Mouse (Mus musculus): ENCODE data around the gene Eefsec. TPM values are rescaled to one million over a fixed set of nuclear protein-coding genes. Genes with fewer than 3 reads are reported as not detected.

Eefsec gene
- polyA plus RNA-seq, 1 experiment from 2014 or later, result 26.3 TPM

- H3K4me1 ChIP-seq (ENCODE audit: control insufficient read depth, insufficient read depth, low read length), result no peaks in the 10 kb centered on the region
- H3K4me3 ChIP-seq (ENCODE audit: low read depth, low read length), result no peak overlapping the region
- H3K27ac ChIP-seq (ENCODE audit: low read length), result no peak overlapping the region
- 88% methylated on average over 1 of the region's 1 CpGs for WGBS
- H3K9ac ChIP-seq (ENCODE audit: low read depth, low read length), result no peak overlapping the region
- no peaks in the 10 kb centered on the region for H3K36me3 ChIP-seq (ENCODE audit: control insufficient read depth, insufficient read depth, low read length)
- no peak for ATAC-seq
- no peaks in the 10 kb centered on the region for H3K27me3 ChIP-seq (ENCODE audit: control insufficient read depth, insufficient read depth, low read depth, low read length)
- no peak overlapping the region for H3K4me2 ChIP-seq (ENCODE audit: low read length)
- no peaks in the 10 kb centered on the region for H3K9me3 ChIP-seq (replicated peaks; ENCODE audit: control insufficient read depth, low read length, poor library complexity, severe bottlenecking)
Observed at GRCm38 (mm10) chr6:88251396-88251795, 194.9 kb downstream of the Eefsec start.

- Histone ChIP-seq H3K27me3 (ENCODE audit: control insufficient read depth, insufficient read depth, low read depth, low read length) (no peaks in the 10 kb centered on the region), H3K9ac (ENCODE audit: low read depth, low read length) (no peak overlapping the region), H3K4me1 (ENCODE audit: control insufficient read depth, insufficient read depth, low read length) (no peaks in the 10 kb centered on the region), H3K4me3 (ENCODE audit: low read depth, low read length) (no peak overlapping the region), H3K27ac (ENCODE audit: low read length) (no peak overlapping the region), H3K9me3 (replicated peaks; ENCODE audit: control insufficient read depth, low read length, poor library complexity, severe bottlenecking) (no peaks in the 10 kb centered on the region), H3K36me3 (ENCODE audit: control insufficient read depth, insufficient read depth, low read length) (no peaks in the 10 kb centered on the region), H3K4me2 (ENCODE audit: low read length) (no peak overlapping the region)
- no peak for ATAC-seq
- WGBS, result 92% methylated on average over 1 of the region's 1 CpGs
Observed at GRCm38 (mm10) chr6:88249231-88249630, 197.1 kb downstream of the Eefsec start.

- Histone ChIP-seq H3K27me3 (ENCODE audit: control insufficient read depth, insufficient read depth, low read depth, low read length) (no peaks in the 10 kb centered on the region; the same call in 1 of the 2 replicates), H3K4me2 (ENCODE audit: low read length) (no peak overlapping the region)
Observed at GRCm38 (mm10) chr6:88242604-88243003, 203.7 kb downstream of the Eefsec start.

GRCm38 (mm10) chr6:88236513-88236912 is 209.8 kb downstream of the Eefsec start:
- Histone ChIP-seq H3K4me2 (ENCODE audit: low read length) (no peak overlapping the region; the same call in 1 of the 2 replicates), H3K4me1 (ENCODE audit: control insufficient read depth, insufficient read depth, low read length) (peaks cover 6% of the 10 kb centered on the region; the same call in 1 of the 2 replicates), H3K9me3 (replicated peaks; ENCODE audit: control insufficient read depth, low read length, poor library complexity, severe bottlenecking) (no peaks in the 10 kb centered on the region), H3K9ac (ENCODE audit: low read depth, low read length) (no peak overlapping the region), H3K36me3 (ENCODE audit: control insufficient read depth, insufficient read depth, low read length) (no peaks in the 10 kb centered on the region), H3K4me3 (ENCODE audit: low read depth, low read length) (no peak overlapping the region), H3K27me3 (ENCODE audit: control insufficient read depth, insufficient read depth, low read depth, low read length) (peaks cover 7% of the 10 kb centered on the region), H3K27ac (ENCODE audit: low read length) (no peak overlapping the region)
- no peak for ATAC-seq
- 9% methylated on average over 7 of the region's 7 CpGs for WGBS

More at GRCm38 (mm10) chr6:88242604-88243003, 203.7 kb downstream of the Eefsec start:
- no peaks in the 10 kb centered on the region for H3K36me3 ChIP-seq (ENCODE audit: control insufficient read depth, insufficient read depth, low read length)
- H3K4me1 ChIP-seq (ENCODE audit: control insufficient read depth, insufficient read depth, low read length), result no peaks in the 10 kb centered on the region
- ATAC-seq, result peak; percentile 72; the same call in 1 of the 2 replicates
- H3K27ac ChIP-seq (ENCODE audit: low read length), result no peak overlapping the region
- whole genome bisulfite sequencing, result 1% methylated on average over 15 of the region's 15 CpGs
- H3K9me3 ChIP-seq (replicated peaks; ENCODE audit: control insufficient read depth, low read length, poor library complexity, severe bottlenecking), result no peaks in the 10 kb centered on the region
- H3K9ac ChIP-seq (ENCODE audit: low read depth, low read length), result no peak overlapping the region
- H3K4me3 ChIP-seq (ENCODE audit: low read depth, low read length), result no peak overlapping the region

GRCm38 (mm10) chr6:88235983-88236382 is 210.4 kb downstream of the Eefsec start:
- Histone ChIP-seq H3K9me3 (replicated peaks; ENCODE audit: control insufficient read depth, low read length, poor library complexity, severe bottlenecking) (no peaks in the 10 kb centered on the region), H3K27me3 (ENCODE audit: control insufficient read depth, insufficient read depth, low read depth, low read length) (peaks cover 7% of the 10 kb centered on the region), H3K4me3 (ENCODE audit: low read depth, low read length) (no peak overlapping the region), H3K27ac (ENCODE audit: low read length) (no peak overlapping the region), H3K4me1 (ENCODE audit: control insufficient read depth, insufficient read depth, low read length) (peaks cover 6% of the 10 kb centered on the region; the same call in 1 of the 2 replicates), H3K9ac (ENCODE audit: low read depth, low read length) (peak overlapping the region; percentile 35; the same call in 1 of the 2 replicates), H3K36me3 (ENCODE audit: control insufficient read depth, insufficient read depth, low read length) (no peaks in the 10 kb centered on the region), H3K4me2 (ENCODE audit: low read length) (peak overlapping the region; percentile 39)
- ATAC-seq, result peak; percentile 64
- WGBS, result 2% methylated on average over 17 of the region's 17 CpGs

- Histone ChIP-seq H3K9ac (ENCODE audit: low read depth, low read length) (no peak overlapping the region; the same call in 1 of the 2 replicates), H3K4me2 (ENCODE audit: low read length) (no peak overlapping the region), H3K27ac (ENCODE audit: low read length) (no peak overlapping the region), H3K36me3 (ENCODE audit: control insufficient read depth, insufficient read depth, low read length) (no peaks in the 10 kb centered on the region), H3K4me3 (ENCODE audit: low read depth, low read length) (no peak overlapping the region), H3K9me3 (replicated peaks; ENCODE audit: control insufficient read depth, low read length, poor library complexity, severe bottlenecking) (no peaks in the 10 kb centered on the region), H3K4me1 (ENCODE audit: control insufficient read depth, insufficient read depth, low read length) (peaks cover 6% of the 10 kb centered on the region; the same call in 1 of the 2 replicates), H3K27me3 (ENCODE audit: control insufficient read depth, insufficient read depth, low read depth, low read length) (peaks cover 7% of the 10 kb centered on the region)
- 0 out of 2 replicates have a peak, but pooled peaks have one; percentile 5 for ATAC-seq
- 21% methylated on average over 8 of the region's 8 CpGs for WGBS
Observed at GRCm38 (mm10) chr6:88235461-88235860, 210.9 kb downstream of the Eefsec start.

GRCm38 (mm10) chr6:88233996-88234395 is 212.3 kb downstream of the Eefsec start:
- peaks cover 7% of the 10 kb centered on the region for H3K27me3 ChIP-seq (ENCODE audit: control insufficient read depth, insufficient read depth, low read depth, low read length)
- no peaks in the 10 kb centered on the region for H3K36me3 ChIP-seq (ENCODE audit: control insufficient read depth, insufficient read depth, low read length)
- no peak overlapping the region for H3K27ac ChIP-seq (ENCODE audit: low read length)
- no peak overlapping the region for H3K9ac ChIP-seq (ENCODE audit: low read depth, low read length)
- no peak for ATAC-seq
- H3K9me3 ChIP-seq (replicated peaks; ENCODE audit: control insufficient read depth, low read length, poor library complexity, severe bottlenecking), result no peaks in the 10 kb centered on the region
- H3K4me3 ChIP-seq (ENCODE audit: low read depth, low read length), result no peak overlapping the region
- H3K4me2 ChIP-seq (ENCODE audit: low read length), result no peak overlapping the region
- 82% methylated on average over 8 of the region's 8 CpGs for WGBS
- peaks cover 6% of the 10 kb centered on the region; the same call in 1 of the 2 replicates for H3K4me1 ChIP-seq (ENCODE audit: control insufficient read depth, insufficient read depth, low read length)

GRCm38 (mm10) chr6:88232221-88232620 is 214.1 kb downstream of the Eefsec start:
- H3K36me3 ChIP-seq (ENCODE audit: control insufficient read depth, insufficient read depth, low read length), result no peaks in the 10 kb centered on the region
- no peak for ATAC-seq

GRCm38 (mm10) chr6:88231821-88232220 is 214.5 kb downstream of the Eefsec start:
- no peaks in the 10 kb centered on the region for H3K9me3 ChIP-seq (replicated peaks; ENCODE audit: control insufficient read depth, low read length, poor library complexity, severe bottlenecking)
- H3K27me3 ChIP-seq (ENCODE audit: control insufficient read depth, insufficient read depth, low read depth, low read length), result peaks cover 7% of the 10 kb centered on the region
- H3K9ac ChIP-seq (ENCODE audit: low read depth, low read length), result no peak overlapping the region
- peaks cover 7% of the 10 kb centered on the region; the same call in 1 of the 2 replicates for H3K4me1 ChIP-seq (ENCODE audit: control insufficient read depth, insufficient read depth, low read length)
- ATAC-seq, result no peak
- no peak overlapping the region for H3K27ac ChIP-seq (ENCODE audit: low read length)
- no peak overlapping the region for H3K4me3 ChIP-seq (ENCODE audit: low read depth, low read length)
- 89% methylated on average over 7 of the region's 7 CpGs for WGBS
- H3K36me3 ChIP-seq (ENCODE audit: control insufficient read depth, insufficient read depth, low read length), result no peaks in the 10 kb centered on the region
- H3K4me2 ChIP-seq (ENCODE audit: low read length), result no peak overlapping the region

More at GRCm38 (mm10) chr6:88232221-88232620, 214.1 kb downstream of the Eefsec start:
- Histone ChIP-seq H3K9ac (ENCODE audit: low read depth, low read length) (no peak overlapping the region), H3K27ac (ENCODE audit: low read length) (no peak overlapping the region), H3K4me2 (ENCODE audit: low read length) (no peak overlapping the region), H3K4me3 (ENCODE audit: low read depth, low read length) (no peak overlapping the region), H3K9me3 (replicated peaks; ENCODE audit: control insufficient read depth, low read length, poor library complexity, severe bottlenecking) (no peaks in the 10 kb centered on the region), H3K27me3 (ENCODE audit: control insufficient read depth, insufficient read depth, low read depth, low read length) (peaks cover 7% of the 10 kb centered on the region), H3K4me1 (ENCODE audit: control insufficient read depth, insufficient read depth, low read length) (peaks cover 6% of the 10 kb centered on the region; the same call in 1 of the 2 replicates)
- WGBS, result 52% methylated on average over 6 of the region's 6 CpGs
